Mouse (Mus musculus): ENCODE data around the gene Mcts2.

The Mcts2 gene

GRCm38 (mm10) chr2:152674148-152674547 is 12.7 kb upstream of the Mcts2 start:
- POLR2A ChIA-PET: interaction anchor here in 3 of 4 experiments (0.6 to 6.1 kb wide), 8 partner anchors 9 to 984 kb away, joined by 3 to 67 read pairs (median 4); partner anchors contain the start of genes Mcts2 (in 2 of the 3) and Bcl2l1 (in 1 of the 3)
- CTCF ChIA-PET: interaction anchor here in 2 of 4 experiments (0.7 kb wide), 2 partner anchors 9 to 424 kb away, joined by 3 to 6 read pairs; no protein-coding TSS in a partner anchor

- ChIA-PET POLR2A (interaction anchor here in 1 of 4 experiments (0.7 kb wide), 1 partner anchor 18 kb away, joined by 4 read pairs; no protein-coding TSS in a partner anchor), CTCF (no interaction called here)
Measured at GRCm38 (mm10) chr2:152675252-152675791, 11.5 kb upstream of the Mcts2 start.

- ChIA-PET POLR2A (interaction anchor here (0.5 to 3.4 kb wide), 17 partner anchors 8 to 202 kb away, joined by 3 to 25 read pairs (median 3); partner anchors contain the start of genes Mcts2 (in 3 of the 4), H13 (in 2 of the 4) and Id1 (in 1 of the 4)), CTCF (interaction anchor here (0.5 to 2.2 kb wide), 25 partner anchors 8 to 337 kb away, joined by 3 to 16 read pairs (median 4); partner anchors contain the start of genes H13 (in 2 of the 4), Bcl2l1 (in 1 of the 4), Mcts2 (in 1 of the 4) and Pdrg1 (in 1 of the 4))
Measured at GRCm38 (mm10) chr2:152678302-152678701, 8.5 kb upstream of the Mcts2 start.

- POLR2A ChIA-PET: interaction anchor here in 2 of 4 experiments (0.6 to 3.4 kb wide), 7 partner anchors 8 to 154 kb away, joined by 3 to 25 read pairs (median 3); partner anchors contain the start of gene Mcts2 (in 1 of the 2)
Measured at GRCm38 (mm10) chr2:152678925-152679324, 7.9 kb upstream of the Mcts2 start.

GRCm38 (mm10) chr2:152679701-152680355 is 7.0 kb upstream of the Mcts2 start:
- ChIA-PET POLR2A (interaction anchor here in 1 of 4 experiments (0.6 kb wide), 1 partner anchor 10 kb away, joined by 3 read pairs; no protein-coding TSS in a partner anchor), CTCF (interaction anchor here in 1 of 4 experiments (1.5 kb wide), 1 partner anchor 88 kb away, joined by 3 read pairs; no protein-coding TSS in a partner anchor)

More at GRCm38 (mm10) chr2:152678925-152679324, 7.9 kb upstream of the Mcts2 start:
- CTCF ChIA-PET: interaction anchor here in 3 of 4 experiments (0.6 to 2.2 kb wide), 10 partner anchors 9 to 261 kb away, joined by 3 to 16 read pairs (median 6); partner anchors contain the start of genes H13 (in 1 of the 3) and Tpx2 (in 1 of the 3)

GRCm38 (mm10) chr2:152683086-152683485 is 3.7 kb upstream of the Mcts2 start:
- ChIA-PET POLR2A (interaction anchor here in 3 of 4 experiments (0.8 to 4.6 kb wide), 12 partner anchors 9 to 160 kb away, joined by 3 to 43 read pairs (median 6); partner anchors contain the start of gene H13 (in 3 of the 3)), CTCF (interaction anchor here in 2 of 4 experiments (1.0 to 2.4 kb wide), 6 partner anchors 10 to 67 kb away, joined by 3 to 6 read pairs (median 5); partner anchors contain the start of gene H13 (in 1 of the 2))

- CTCF ChIA-PET: interaction anchor here (0.6 to 2.3 kb wide), 15 partner anchors 8 to 144 kb away, joined by 3 to 13 read pairs (median 4); partner anchors contain the start of genes H13 (in 2 of the 4) and Bcl2l1 (in 1 of the 4)
- POLR2A ChIA-PET: interaction anchor here (0.5 to 3.8 kb wide), 90 partner anchors 9 to 967 kb away, joined by 3 to 67 read pairs (median 4); partner anchors contain the start of genes H13 (in 4 of the 4), Bcl2l1 (in 2 of the 4), Id1 (in 2 of the 4) and Tpx2 (in 2 of the 4)
Measured at GRCm38 (mm10) chr2:152686399-152686798, 436 bp upstream of the Mcts2 start.

- POLR2A ChIA-PET: interaction anchor here in 3 of 4 experiments (0.6 to 2.6 kb wide), 8 partner anchors 9 to 181 kb away, joined by 3 to 9 read pairs (median 4); partner anchors contain the start of gene H13 (in 1 of the 3)
- CTCF ChIA-PET: interaction anchor here in 1 of 4 experiments (2.0 to 7.1 kb wide), 2 partner anchors 76 kb away, joined by 8 to 102 read pairs; no protein-coding TSS in a partner anchor
Measured at GRCm38 (mm10) chr2:152691564-152692217, 4.9 kb downstream of the Mcts2 start.

GRCm38 (mm10) chr2:152693233-152693632 is 6.4 kb downstream of the Mcts2 start:
- ChIA-PET POLR2A (interaction anchor here (0.5 to 24.7 kb wide), 34 partner anchors 10 to 350 kb away, joined by 3 to 728 read pairs (median 5); partner anchors contain the start of genes Bcl2l1 (in 2 of the 4), H13 (in 2 of the 4), Id1 (in 2 of the 4) and Trib3 (in 1 of the 4)), CTCF (interaction anchor here (0.6 to 7.1 kb wide), 49 partner anchors 8 to 935 kb away, joined by 3 to 102 read pairs (median 4); partner anchors contain the start of genes H13 (in 2 of the 4) and Cox4i2 (in 1 of the 4))

- POLR2A ChIA-PET: interaction anchor here in 3 of 4 experiments (0.7 to 24.7 kb wide), 30 partner anchors 10 to 350 kb away, joined by 3 to 728 read pairs (median 6); partner anchors contain the start of genes H13 (in 2 of the 3), Id1 (in 2 of the 3), Bcl2l1 (in 1 of the 3) and Trib3 (in 1 of the 3)
- CTCF ChIA-PET: interaction anchor here (0.6 to 7.1 kb wide), 40 partner anchors 10 to 168 kb away, joined by 3 to 102 read pairs (median 4); partner anchors contain the start of gene H13 (in 2 of the 4)
Measured at GRCm38 (mm10) chr2:152693735-152694134, 6.9 kb downstream of the Mcts2 start.

- CTCF ChIA-PET: interaction anchor here (0.6 to 7.1 kb wide), 23 partner anchors 12 to 947 kb away, joined by 3 to 102 read pairs (median 11); partner anchors contain the start of genes H13 (in 3 of the 4) and Bcl2l1 (in 1 of the 4)
Measured at GRCm38 (mm10) chr2:152694708-152695107, 7.9 kb downstream of the Mcts2 start.

GRCm38 (mm10) chr2:152696016-152696415 is 9.2 kb downstream of the Mcts2 start:
- POLR2A ChIA-PET: interaction anchor here in 3 of 4 experiments (0.5 to 24.7 kb wide), 65 partner anchors 8 to 889 kb away, joined by 3 to 728 read pairs (median 5); partner anchors contain the start of genes H13 (in 3 of the 3), Id1 (in 3 of the 3), Mcts2 (in 3 of the 3) and Tpx2 (in 2 of the 3)

More at GRCm38 (mm10) chr2:152694708-152695107, 7.9 kb downstream of the Mcts2 start:
- POLR2A ChIA-PET: interaction anchor here (0.6 to 24.7 kb wide), 36 partner anchors 8 to 153 kb away, joined by 3 to 728 read pairs (median 4); partner anchors contain the start of genes H13 (in 2 of the 4), Id1 (in 2 of the 4), Mcts2 (in 2 of the 4) and Bcl2l1 (in 1 of the 4)

GRCm38 (mm10) chr2:152696476-152697164 is 9.8 kb downstream of the Mcts2 start:
- POLR2A ChIA-PET: interaction anchor here (0.5 to 24.7 kb wide), 63 partner anchors 8 to 888 kb away, joined by 3 to 728 read pairs (median 5); partner anchors contain the start of genes H13 (in 3 of the 4), Id1 (in 3 of the 4), Mcts2 (in 3 of the 4) and Tpx2 (in 2 of the 4)
- CTCF ChIA-PET: interaction anchor here (0.5 to 7.1 kb wide), 72 partner anchors 9 to 391 kb away, joined by 3 to 102 read pairs (median 5); partner anchors contain the start of genes Bcl2l1 (in 2 of the 4), H13 (in 2 of the 4), Id1 (in 2 of the 4) and Mcts2 (in 2 of the 4)

More at GRCm38 (mm10) chr2:152696016-152696415, 9.2 kb downstream of the Mcts2 start:
- CTCF ChIA-PET: interaction anchor here (0.5 to 7.1 kb wide), 71 partner anchors 9 to 584 kb away, joined by 3 to 102 read pairs (median 5); partner anchors contain the start of genes Bcl2l1 (in 2 of the 4), H13 (in 2 of the 4), Id1 (in 2 of the 4) and Mcts2 (in 2 of the 4)

GRCm38 (mm10) chr2:152700138-152700537 is 13.3 kb downstream of the Mcts2 start:
- ChIA-PET POLR2A (interaction anchor here in 2 of 4 experiments (0.5 to 24.7 kb wide), 29 partner anchors 7 to 959 kb away, joined by 3 to 728 read pairs (median 5); partner anchors contain the start of genes H13 (in 2 of the 2), Id1 (in 2 of the 2), Mcts2 (in 2 of the 2) and Cox4i2 (in 1 of the 2)), CTCF (interaction anchor here in 2 of 4 experiments (0.6 to 6.2 kb wide), 8 partner anchors 31 to 131 kb away, joined by 3 to 56 read pairs (median 4); partner anchors contain the start of genes Bcl2l1 (in 1 of the 2) and Id1 (in 1 of the 2))

GRCm38 (mm10) chr2:152700725-152701124 is 13.9 kb downstream of the Mcts2 start:
- CTCF ChIA-PET: interaction anchor here (0.5 to 2.6 kb wide), 7 partner anchors 8 to 130 kb away, joined by 3 to 10 read pairs (median 3); partner anchors contain the start of genes Bcl2l1 (in 1 of the 4) and H13 (in 1 of the 4)
- POLR2A ChIA-PET: interaction anchor here in 2 of 4 experiments (0.5 to 24.7 kb wide), 18 partner anchors 7 to 127 kb away, joined by 3 to 728 read pairs (median 7); partner anchors contain the start of genes Id1 (in 2 of the 2), Mcts2 (in 2 of the 2), Cox4i2 (in 1 of the 2) and H13 (in 1 of the 2)

Data from embryonic stem cell, embryonic (primary cell).